Mouse (Mus musculus): Measurements from ENCODE around the gene Chd5. TPM values are rescaled to one million over a fixed set of nuclear protein-coding genes. Genes with fewer than 3 reads are reported as not detected.

The Chd5 gene
- polyA plus RNA-seq, 1 experiment from 2014 or later: 0.28 TPM

GRCm38 (mm10) chr4:152313211-152313632 lies 25.2 kb upstream of the Chd5 start:
- Histone ChIP-seq H3K4me2 (ENCODE audit: low read depth, low read length) (peak overlapping the region; percentile 62), H3K4me3 (ENCODE audit: low read length) (peak overlapping the region; percentile 39), H3K27ac (ENCODE audit: low read length) (no peak overlapping the region), H3K27me3 (ENCODE audit: control insufficient read depth, insufficient read depth, low read depth, low read length) (peaks cover 67% of the 10 kb centered on the region), H3K36me3 (ENCODE audit: control insufficient read depth, insufficient read depth, low read length) (no peaks in the 10 kb centered on the region), H3K9ac (ENCODE audit: low read length) (0 out of 2 replicates have a peak overlapping the region, but pooled peaks have one; percentile 30), H3K4me1 (replicated peaks; ENCODE audit: control insufficient read depth, insufficient read depth, low read length) (peaks cover 15% of the 10 kb centered on the region), H3K9me3 (ENCODE audit: control insufficient read depth, low read length) (no peaks in the 10 kb centered on the region)
- ATAC-seq (ENCODE audit: low read depth): peak; percentile 65
- WGBS: under 1% methylated on average over 29 of the region's 29 CpGs

- H3K9me3 ChIP-seq (ENCODE audit: control insufficient read depth, low read length): no peaks in the 10 kb centered on the region
- peaks cover 70% of the 10 kb centered on the region for H3K27me3 ChIP-seq (ENCODE audit: control insufficient read depth, insufficient read depth, low read depth, low read length)
- no peaks in the 10 kb centered on the region for H3K36me3 ChIP-seq (ENCODE audit: control insufficient read depth, insufficient read depth, low read length)
- H3K4me1 ChIP-seq (replicated peaks; ENCODE audit: control insufficient read depth, insufficient read depth, low read length): peaks cover 18% of the 10 kb centered on the region
- ATAC-seq (ENCODE audit: low read depth): no peak
- H3K9ac ChIP-seq (ENCODE audit: low read length): no peak overlapping the region
- H3K27ac ChIP-seq (ENCODE audit: low read length): no peak overlapping the region
- H3K4me2 ChIP-seq (ENCODE audit: low read depth, low read length): peak overlapping the region; percentile 62; the same call in 1 of the 2 replicates
- no peak overlapping the region; the same call in 1 of the 2 replicates for H3K4me3 ChIP-seq (ENCODE audit: low read length)
Observed at GRCm38 (mm10) chr4:152313934-152314333, 24.5 kb upstream of the Chd5 start.

- peaks cover 18% of the 10 kb centered on the region for H3K4me1 ChIP-seq (replicated peaks; ENCODE audit: control insufficient read depth, insufficient read depth, low read length)
- H3K27ac ChIP-seq (ENCODE audit: low read length): no peak overlapping the region
- WGBS: 1% methylated on average over 43 of the region's 43 CpGs
- H3K4me3 ChIP-seq (ENCODE audit: low read length): peak overlapping the region; percentile 31
- ATAC-seq (ENCODE audit: low read depth): no peak
- H3K9me3 ChIP-seq (ENCODE audit: control insufficient read depth, low read length): no peaks in the 10 kb centered on the region
- H3K4me2 ChIP-seq (ENCODE audit: low read depth, low read length): peak overlapping the region; percentile 47
- H3K36me3 ChIP-seq (ENCODE audit: control insufficient read depth, insufficient read depth, low read length): no peaks in the 10 kb centered on the region
- H3K9ac ChIP-seq (ENCODE audit: low read length): peak overlapping the region; percentile 18; the same call in 1 of the 2 replicates
- H3K27me3 ChIP-seq (ENCODE audit: control insufficient read depth, insufficient read depth, low read depth, low read length): peaks cover 70% of the 10 kb centered on the region
Observed at GRCm38 (mm10) chr4:152315498-152316213, 22.8 kb upstream of the Chd5 start.

GRCm38 (mm10) chr4:152317631-152318033 lies 20.8 kb upstream of the Chd5 start:
- peaks cover 57% of the 10 kb centered on the region for H3K27me3 ChIP-seq (ENCODE audit: control insufficient read depth, insufficient read depth, low read depth, low read length)
- 52% methylated on average over 6 of the region's 6 CpGs for WGBS
- peaks cover 17% of the 10 kb centered on the region for H3K4me1 ChIP-seq (replicated peaks; ENCODE audit: control insufficient read depth, insufficient read depth, low read length)
- H3K36me3 ChIP-seq (ENCODE audit: control insufficient read depth, insufficient read depth, low read length): no peaks in the 10 kb centered on the region
- ATAC-seq (ENCODE audit: low read depth): no peak
- no peak overlapping the region for H3K4me3 ChIP-seq (ENCODE audit: low read length)
- H3K9me3 ChIP-seq (ENCODE audit: control insufficient read depth, low read length): no peaks in the 10 kb centered on the region
- no peak overlapping the region for H3K9ac ChIP-seq (ENCODE audit: low read length)
- H3K4me2 ChIP-seq (ENCODE audit: low read depth, low read length): no peak overlapping the region
- H3K27ac ChIP-seq (ENCODE audit: low read length): no peak overlapping the region

- Histone ChIP-seq H3K9me3 (ENCODE audit: control insufficient read depth, low read length) (no peaks in the 10 kb centered on the region), H3K4me1 (replicated peaks; ENCODE audit: control insufficient read depth, insufficient read depth, low read length) (peaks cover 7% of the 10 kb centered on the region; the same call in 1 of the 2 replicates), H3K9ac (ENCODE audit: low read length) (peak within 1 kb of the TSS; percentile 41), H3K27ac (ENCODE audit: low read length) (no peak within 1 kb of the TSS), H3K36me3 (ENCODE audit: control insufficient read depth, insufficient read depth, low read length) (no peaks in the 10 kb centered on the region), H3K4me3 (ENCODE audit: low read length) (peak within 1 kb of the TSS; percentile 24), H3K27me3 (ENCODE audit: control insufficient read depth, insufficient read depth, low read depth, low read length) (peaks cover 46% of the 10 kb centered on the region), H3K4me2 (ENCODE audit: low read depth, low read length) (peak within 1 kb of the TSS; percentile 52)
- peak; percentile 42; the same call in 1 of the 2 replicates for ATAC-seq (ENCODE audit: low read depth)
- 3% methylated on average over 26 of the region's 26 CpGs for WGBS
Observed at GRCm38 (mm10) chr4:152318517-152319234, 19.8 kb upstream of the Chd5 start, which contains the start of gene Rnf207. Gene Rnf207, minus strand, starts transcription at chr4:152318993.

GRCm38 (mm10) chr4:152321464-152321863 lies 17.0 kb upstream of the Chd5 start:
- H3K4me3 ChIP-seq (ENCODE audit: low read length): no peak overlapping the region
- H3K4me2 ChIP-seq (ENCODE audit: low read depth, low read length): no peak overlapping the region
- no peak overlapping the region for H3K27ac ChIP-seq (ENCODE audit: low read length)
- ATAC-seq (ENCODE audit: low read depth): no peak
- H3K27me3 ChIP-seq (ENCODE audit: control insufficient read depth, insufficient read depth, low read depth, low read length): peaks cover 18% of the 10 kb centered on the region
- no peak overlapping the region for H3K9ac ChIP-seq (ENCODE audit: low read length)
- peaks cover 3% of the 10 kb centered on the region for H3K4me1 ChIP-seq (replicated peaks; ENCODE audit: control insufficient read depth, insufficient read depth, low read length)
- WGBS: 51% methylated on average over 5 of the region's 5 CpGs
- no peaks in the 10 kb centered on the region for H3K9me3 ChIP-seq (ENCODE audit: control insufficient read depth, low read length)
- no peaks in the 10 kb centered on the region for H3K36me3 ChIP-seq (ENCODE audit: control insufficient read depth, insufficient read depth, low read length)

GRCm38 (mm10) chr4:152324641-152325562 lies 13.5 kb upstream of the Chd5 start:
- H3K36me3 ChIP-seq (ENCODE audit: control insufficient read depth, insufficient read depth, low read length): peaks cover 17% of the 10 kb centered on the region
- H3K27ac ChIP-seq (ENCODE audit: low read length): no peak overlapping the region
- H3K9ac ChIP-seq (ENCODE audit: low read length): peak overlapping the region; percentile 54; the same call in 1 of the 2 replicates
- H3K9me3 ChIP-seq (ENCODE audit: control insufficient read depth, low read length): no peaks in the 10 kb centered on the region
- peaks cover 11% of the 10 kb centered on the region for H3K4me1 ChIP-seq (replicated peaks; ENCODE audit: control insufficient read depth, insufficient read depth, low read length)
- WGBS: 48% methylated on average over 16 of the region's 16 CpGs
- H3K4me3 ChIP-seq (ENCODE audit: low read length): peak overlapping the region; percentile 94
- ATAC-seq (ENCODE audit: low read depth): peak; percentile 6; the same call in 1 of the 2 replicates
- peak overlapping the region; percentile 48 for H3K4me2 ChIP-seq (ENCODE audit: low read depth, low read length)
- no peaks in the 10 kb centered on the region for H3K27me3 ChIP-seq (ENCODE audit: control insufficient read depth, insufficient read depth, low read depth, low read length)

GRCm38 (mm10) chr4:152325574-152326411 lies 12.7 kb upstream of the Chd5 start, which contains the start of gene Rpl22:
Gene Rpl22, plus strand, starts transcription at chr4:152325742.
- Histone ChIP-seq H3K4me1 (replicated peaks; ENCODE audit: control insufficient read depth, insufficient read depth, low read length) (peaks cover 11% of the 10 kb centered on the region), H3K4me3 (ENCODE audit: low read length) (peak within 1 kb of the TSS; percentile 94), H3K9ac (ENCODE audit: low read length) (peak within 1 kb of the TSS; percentile 97), H3K27me3 (ENCODE audit: control insufficient read depth, insufficient read depth, low read depth, low read length) (no peaks in the 10 kb centered on the region), H3K4me2 (ENCODE audit: low read depth, low read length) (peak within 1 kb of the TSS; percentile 76), H3K27ac (ENCODE audit: low read length) (peak within 1 kb of the TSS; percentile 55; the same call in 1 of the 2 replicates), H3K9me3 (ENCODE audit: control insufficient read depth, low read length) (no peaks in the 10 kb centered on the region), H3K36me3 (ENCODE audit: control insufficient read depth, insufficient read depth, low read length) (peaks cover 26% of the 10 kb centered on the region)
- under 1% methylated on average over 69 of the region's 70 CpGs for WGBS
- ATAC-seq (ENCODE audit: low read depth): peak; percentile 98
